Mouse (Mus musculus) heart, postnatal 14 days (tissue): ENCODE results near the gene Nlgn1. TPM values are rescaled to one million over a fixed set of nuclear protein-coding genes. Genes with fewer than 3 reads are reported as not detected.
"Not testable (repeated sequence)": the region's sequence is repeated elsewhere in the genome, so short reads cannot be mapped to it uniquely, and the experiment has no call there.

Experiments
- DNase-seq, 2 experiments: peaks; one replicate each; pipeline ENCODE4 v3.0.0; 2021 to 2022
- intact Hi-C: fragments of 180-260 bp; cut with DNase I; formaldehyde crosslinking; loops from one replicate; pipeline ENCODE4 v1.15.1; 2025
- total RNA-seq, 2 experiments: library from RNA; stranded (reverse); gene quantifications; 2 replicates each; pipeline ENCODE4 v1.2.3; 2021

Nlgn1 gene
- total RNA-seq, 2 experiments from 2014 or later, result 0.10 to 0.12 TPM

GRCm38 (mm10) chr3:25675069-25675468, 657.2 kb downstream of the Nlgn1 start:
- intact Hi-C loops, result no loop called here
- peak; percentile 19 to 38 for DNase-seq

GRCm38 (mm10) chr3:25673408-25673807, 658.9 kb downstream of the Nlgn1 start:
- no peak for DNase-seq
- intact Hi-C loops, result no loop called here

- intact Hi-C loops, result no loop called here
- no peak for DNase-seq
These were observed 659.5 kb downstream of the Nlgn1 start for GRCm38 (mm10) chr3:25672779-25673178.

GRCm38 (mm10) chr3:25663464-25663863, 668.8 kb downstream of the Nlgn1 start:
- intact Hi-C loops, result no loop called here
- no peak for DNase-seq

- DNase-seq, result no peak
- intact Hi-C loops, result no loop called here
These were observed 672.0 kb downstream of the Nlgn1 start for GRCm38 (mm10) chr3:25660285-25660684.

- DNase-seq, result no peak
- intact Hi-C loops, result loop anchor here (10.0 kb wide), 1 partner anchor 497 kb away; no protein-coding TSS in a partner anchor
These were observed 674.3 kb downstream of the Nlgn1 start for GRCm38 (mm10) chr3:25658006-25658405.

GRCm38 (mm10) chr3:25657074-25657473, 675.2 kb downstream of the Nlgn1 start:
- intact Hi-C loops, result loop anchor here (10.0 kb wide), 1 partner anchor 498 kb away; no protein-coding TSS in a partner anchor
- DNase-seq, result no peak

GRCm38 (mm10) chr3:25653010-25653409, 679.2 kb downstream of the Nlgn1 start:
- intact Hi-C loops, result loop anchor here (10.0 kb wide), 1 partner anchor 502 kb away; no protein-coding TSS in a partner anchor
- peak in 1 of 2 experiments; percentile 9 for DNase-seq

GRCm38 (mm10) chr3:25645895-25646691, 686.2 kb downstream of the Nlgn1 start:
- intact Hi-C loops, result no loop called here
- DNase-seq, result no peak

GRCm38 (mm10) chr3:25629198-25629597, 703.1 kb downstream of the Nlgn1 start:
- intact Hi-C loops, result no loop called here
- no peak for DNase-seq

- no peak for DNase-seq
- intact Hi-C loops, result no loop called here
These were observed 725.7 kb downstream of the Nlgn1 start for GRCm38 (mm10) chr3:25606597-25606996.

GRCm38 (mm10) chr3:25597513-25597912, 734.7 kb downstream of the Nlgn1 start:
- intact Hi-C loops, result no loop called here
- DNase-seq, result no peak

GRCm38 (mm10) chr3:25575526-25575925, 756.7 kb downstream of the Nlgn1 start:
- intact Hi-C loops, result no loop called here
- no peak for DNase-seq

GRCm38 (mm10) chr3:25574840-25575239, 757.4 kb downstream of the Nlgn1 start:
- DNase-seq, result no peak
- intact Hi-C loops, result no loop called here

GRCm38 (mm10) chr3:25558513-25558912, 773.7 kb downstream of the Nlgn1 start:
- intact Hi-C loops, DNase-seq: not testable (repeated sequence)

GRCm38 (mm10) chr3:25549097-25549496, 783.2 kb downstream of the Nlgn1 start:
- DNase-seq, intact Hi-C loops: not testable (repeated sequence)

- intact Hi-C loops, result not testable (repeated sequence)
- peak in 1 of 2 experiments; percentile 5 for DNase-seq
These were observed 808.0 kb downstream of the Nlgn1 start for GRCm38 (mm10) chr3:25524236-25524635.

GRCm38 (mm10) chr3:25463051-25463450, 869.2 kb downstream of the Nlgn1 start:
- no peak for DNase-seq
- intact Hi-C loops, result no loop called here

GRCm38 (mm10) chr3:25456250-25456860, 875.9 kb downstream of the Nlgn1 start:
- no peak for DNase-seq
- intact Hi-C loops, result no loop called here

- no peak for DNase-seq
- intact Hi-C loops, result no loop called here
These were observed 879.9 kb downstream of the Nlgn1 start for GRCm38 (mm10) chr3:25452314-25452713.

GRCm38 (mm10) chr3:25450471-25450870, 881.8 kb downstream of the Nlgn1 start:
- intact Hi-C loops, result no loop called here
- DNase-seq, result no peak

- peak in 1 of 2 experiments; percentile 3 for DNase-seq
- intact Hi-C loops, result no loop called here
These were observed 882.9 kb downstream of the Nlgn1 start for GRCm38 (mm10) chr3:25449356-25449755.
